ENCODE assay signal across 10 mouse cellular contexts in genomic region chr7:15980246-15980645, GRCm38 (mm10). TPM values are rescaled to one million over a fixed set of nuclear protein-coding genes. Genes with fewer than 3 reads are reported as not detected.
DNase-seq lines count a peak whose midpoint lies in the region; ATAC-seq and TF ChIP-seq lines count a peak whose summit lies in the region.
"Had no signal": no experiment of that assay in that cellular context is flagged by ENCODE, and none has a peak within 500 bp of the region (broad histone marks: within the 10 kb centered on the region; RNA-seq: fewer than 3 reads in every experiment).

No protein-coding gene starts in this region.

- WGBS in forebrain, postnatal 0 days = 85% methylated on average over 8 of the region's 8 CpGs
- WGBS in forebrain, embryonic 16.5 days = 86% methylated on average over 8 of the region's 8 CpGs
- 32% methylated on average over 8 of the region's 8 CpGs for WGBS in heart, embryonic 16.5 days

- H3K9me3 ChIP-seq in forebrain, postnatal 0 days (ENCODE audit: low read length) = no peaks in the 10 kb centered on the region
- no peaks in the 10 kb centered on the region for H3K9me3 ChIP-seq in forebrain, embryonic 16.5 days (ENCODE audit: control insufficient read depth, low read length)
- H3K9me3 ChIP-seq in heart, embryonic 16.5 days (replicated peaks; ENCODE audit: control insufficient read depth, low read length) = no peaks in the 10 kb centered on the region
- H3K9me3 ChIP-seq: limb, embryonic 10.5 days; neural tube, embryonic 12.5 days had no signal

- intact Hi-C loops in left cerebral cortex, postnatal 14 days (cut with DNase I) = loop anchor here (10.0 kb wide), 1 partner anchor 175 kb away; no protein-coding TSS in a partner anchor

- no peaks in the 10 kb centered on the region for H3K4me1 ChIP-seq in forebrain, postnatal 0 days (ENCODE audit: insufficient read depth)
- H3K4me1 ChIP-seq in forebrain, embryonic 16.5 days (replicated peaks; ENCODE audit: control insufficient read depth, insufficient read depth, low read length) = no peaks in the 10 kb centered on the region
- peaks cover 28% of the 10 kb centered on the region for H3K4me1 ChIP-seq in heart, embryonic 16.5 days (ENCODE audit: control insufficient read depth, insufficient read depth, low read length)
- H3K4me1 ChIP-seq: limb, embryonic 10.5 days; neural tube, embryonic 12.5 days had no signal

- no peak for TF ChIP-seq CTCF in forebrain, postnatal 0 days (IDR thresholded peaks at IDR 0.05; ENCODE audit: low read depth)

- no peak for DNase-seq in forebrain, postnatal 0 days
- peak; percentile 82 for DNase-seq in MN1 (ENCODE audit: low spot score)
- peak; percentile 28 to 57 for DNase-seq in left cerebral cortex, postnatal 14 days (ENCODE audit: low spot score in 2 of 2)
- DNase-seq in spleen, postnatal 14 days (ENCODE audit: low spot score in 2 of 2) = no peak
- DNase-seq in embryo, embryonic 10 days (ENCODE audit: low spot score) = no peak
- no peak for DNase-seq in thymus, postnatal 10 days (ENCODE audit: low spot score in 2 of 2)

- H3K4me2 ChIP-seq in forebrain, postnatal 0 days (ENCODE audit: low read depth) = no peak overlapping the region
- no peak overlapping the region for H3K4me2 ChIP-seq in forebrain, embryonic 16.5 days (ENCODE audit: low read length)
- H3K4me2 ChIP-seq in heart, embryonic 16.5 days (ENCODE audit: low read depth, low read length) = no peak overlapping the region
- H3K4me2 ChIP-seq: neural tube, embryonic 12.5 days had no signal

- ATAC-seq in forebrain, postnatal 0 days = peak; percentile 10; the same call in 1 of the 2 replicates
- ATAC-seq in forebrain, embryonic 16.5 days = no peak
- peak; percentile 66 for ATAC-seq in heart, embryonic 16.5 days (replicated peaks; ENCODE audit: extremely low read depth, insufficient read depth, low FRiP score)

- H3K27ac ChIP-seq in forebrain, postnatal 0 days (ENCODE audit: low read depth, low read length) = no peak overlapping the region
- no peak overlapping the region for H3K27ac ChIP-seq in forebrain, embryonic 16.5 days (ENCODE audit: low read length)
- 0 out of 2 replicates have a peak overlapping the region, but pooled peaks have one; percentile 88 for H3K27ac ChIP-seq in heart, embryonic 16.5 days (ENCODE audit: low read length)
- H3K27ac ChIP-seq: limb, embryonic 10.5 days; neural tube, embryonic 12.5 days had no signal

- H3K36me3 ChIP-seq in forebrain, postnatal 0 days (ENCODE audit: insufficient read depth) = peaks cover 43% of the 10 kb centered on the region
- H3K36me3 ChIP-seq in forebrain, embryonic 16.5 days (ENCODE audit: control insufficient read depth, insufficient read depth) = peaks cover 14% of the 10 kb centered on the region; the same call in 1 of the 2 replicates
- H3K36me3 ChIP-seq in heart, embryonic 16.5 days (ENCODE audit: control insufficient read depth, insufficient read depth) = peaks cover 13% of the 10 kb centered on the region

- no peak overlapping the region for H3K4me3 ChIP-seq in forebrain, postnatal 0 days (ENCODE audit: low read depth, low read length)
- no peak overlapping the region for H3K4me3 ChIP-seq in forebrain, embryonic 16.5 days (replicated peaks; ENCODE audit: low read length)
- H3K4me3 ChIP-seq in heart, embryonic 16.5 days (ENCODE audit: low read length) = no peak overlapping the region
- H3K4me3 ChIP-seq: limb, embryonic 10.5 days; neural tube, embryonic 12.5 days had no signal

- H3K9ac ChIP-seq in forebrain, postnatal 0 days = no peak overlapping the region
- H3K9ac ChIP-seq in forebrain, embryonic 16.5 days (replicated peaks; ENCODE audit: low read depth, low read length) = no peak overlapping the region
- H3K9ac ChIP-seq in heart, embryonic 16.5 days (ENCODE audit: low read length) = no peak overlapping the region
- H3K9ac ChIP-seq: neural tube, embryonic 12.5 days had no signal

- no peaks in the 10 kb centered on the region for H3K27me3 ChIP-seq in forebrain, postnatal 0 days (ENCODE audit: insufficient read depth, low read length)
- no peaks in the 10 kb centered on the region for H3K27me3 ChIP-seq in forebrain, embryonic 16.5 days (replicated peaks; ENCODE audit: control insufficient read depth, insufficient read depth, low read length)
- no peaks in the 10 kb centered on the region for H3K27me3 ChIP-seq in heart, embryonic 16.5 days (ENCODE audit: control insufficient read depth, insufficient read depth, low read length)
- H3K27me3 ChIP-seq: neural tube, embryonic 12.5 days had no signal

RNA-seq across cellular contexts. Expression of gene Ehd2, which starts 12.9 kb away (rescaled TPM):
- total RNA-seq in forebrain, postnatal 0 days (2014; rRNA removed) = 3.1 and 3.5 TPM in 2 replicates
- polyA plus RNA-seq in forebrain, postnatal 0 days (2015; fragmentation: Nextera tagmentation; extraction: Ambion mirVana) = 4.4 and 5.0 TPM in 2 replicates
- polyA plus RNA-seq in forebrain, embryonic 16.5 days (2015; fragmentation: Nextera tagmentation; extraction: Ambion mirVana) = 5.4 and 5.6 TPM in 2 replicates
- 61.8 and 66.7 TPM in 2 replicates for polyA plus RNA-seq in heart, embryonic 16.5 days (2015; fragmentation: Nextera tagmentation; extraction: Ambion mirVana)
- total RNA-seq in left cerebral cortex, postnatal 14 days (2021) = 1 to 10 TPM; 6.8 to 8.4 TPM

RNA-seq across cellular contexts. Expression of gene Nop53, which starts 34.4 kb away (rescaled TPM):
- 117 and 189 TPM in 2 replicates for total RNA-seq in forebrain, postnatal 0 days (2014; rRNA removed)
- 143 and 154 TPM in 2 replicates for polyA plus RNA-seq in forebrain, postnatal 0 days (2015; fragmentation: Nextera tagmentation; extraction: Ambion mirVana)
- polyA plus RNA-seq in forebrain, embryonic 16.5 days (2015; fragmentation: Nextera tagmentation; extraction: Ambion mirVana) = 139 and 141 TPM in 2 replicates
- polyA plus RNA-seq in heart, embryonic 16.5 days (2015; fragmentation: Nextera tagmentation; extraction: Ambion mirVana) = 128 and 154 TPM in 2 replicates
- 100 to 1,000 TPM in 1 of 2 experiments, 10 to 100 TPM in 1; 97.9 to 106 TPM for total RNA-seq in left cerebral cortex, postnatal 14 days (2021)

RNA-seq across cellular contexts. Expression of gene Selenow, which starts 58.0 kb away (rescaled TPM):
- 813 and 1,238 TPM in 2 replicates for total RNA-seq in forebrain, postnatal 0 days (2014; rRNA removed)
- 2,478 and 2,732 TPM in 2 replicates for polyA plus RNA-seq in forebrain, postnatal 0 days (2015; fragmentation: Nextera tagmentation; extraction: Ambion mirVana)
- 1,473 and 1,544 TPM in 2 replicates for polyA plus RNA-seq in forebrain, embryonic 16.5 days (2015; fragmentation: Nextera tagmentation; extraction: Ambion mirVana)
- polyA plus RNA-seq in heart, embryonic 16.5 days (2015; fragmentation: Nextera tagmentation; extraction: Ambion mirVana) = 654 and 659 TPM in 2 replicates
- total RNA-seq in left cerebral cortex, postnatal 14 days (2021) = 1,000 to 10,000 TPM; 1,549 to 1,751 TPM

Comparison
In these comparisons a context has a peak if more than half of its experiments do, and no peak if none do; other contexts are left out.
1. DNase-seq: peak in MN1 (single experiment) and left cerebral cortex, postnatal 14 days (2 of 2); none in forebrain, postnatal 0 days (single experiment), spleen, postnatal 14 days (0 of 2), embryo, embryonic 10 days (single experiment) and thymus, postnatal 10 days (0 of 2).